Mouse (Mus musculus) right cerebral cortex, postnatal 25 days (tissue): Measurements from ENCODE around the gene Il34.

Experiments used
- DNase-seq: peaks from one replicate; pipeline ENCODE4 v3.0.0; 2022

The Il34 gene

GRCm38 (mm10) chr8:110705391-110706287 lies 100.1 kb downstream of the Il34 start:
- no peak for DNase-seq

GRCm38 (mm10) chr8:110704103-110704502 lies 101.6 kb downstream of the Il34 start:
- DNase-seq: no peak

- DNase-seq: no peak
Measured at GRCm38 (mm10) chr8:110703460-110704061, 102.2 kb downstream of the Il34 start.

- no peak for DNase-seq
Measured at GRCm38 (mm10) chr8:110702636-110703459, 102.9 kb downstream of the Il34 start.

GRCm38 (mm10) chr8:110700561-110700960 lies 105.2 kb downstream of the Il34 start:
- no peak for DNase-seq

- no peak for DNase-seq
Measured at GRCm38 (mm10) chr8:110699501-110699900, 106.2 kb downstream of the Il34 start.

GRCm38 (mm10) chr8:110698098-110698497 lies 107.6 kb downstream of the Il34 start:
- DNase-seq: no peak

- DNase-seq: no peak
Measured at GRCm38 (mm10) chr8:110697571-110697970, 108.2 kb downstream of the Il34 start.

- DNase-seq: no peak
Measured at GRCm38 (mm10) chr8:110696051-110696450, 109.7 kb downstream of the Il34 start.

GRCm38 (mm10) chr8:110695431-110695830 lies 110.3 kb downstream of the Il34 start:
- no peak for DNase-seq

GRCm38 (mm10) chr8:110694826-110695225 lies 110.9 kb downstream of the Il34 start:
- DNase-seq: no peak

GRCm38 (mm10) chr8:110694226-110694625 lies 111.5 kb downstream of the Il34 start:
- no peak for DNase-seq
